Mouse (Mus musculus) right cerebral cortex, postnatal 4 days (tissue): ENCODE measurements around the gene Tusc2.

ENCODE experiments used
- DNase-seq: peaks from one replicate; pipeline ENCODE4 v3.0.0-alpha.2; 2022

Gene Tusc2

GRCm38 (mm10) chr9:107612945-107613569, 50.0 kb downstream of the Tusc2 start:
- no peak for DNase-seq

GRCm38 (mm10) chr9:107615035-107615434, 52.0 kb downstream of the Tusc2 start:
- DNase-seq: no peak
